Mouse (Mus musculus) neural tube, embryonic 14.5 days (tissue): ENCODE data around the gene Card10. TPM values are rescaled to one million over a fixed set of nuclear protein-coding genes. Genes with fewer than 3 reads are reported as not detected.

Experiments
- ATAC-seq: fragments of 200-750 bp; cut with Nextera tagmentation; 2 replicates; pipeline ENCODE4 v1.8.0; 2017; ENCODE audit warnings: low read depth, mild to moderate bottlenecking, moderate TSS enrichment, moderate library complexity
- H3K27ac ChIP-seq: fragments of 300-500 bp; sonication (generic); 2 replicates; pipeline ENCODE4 v1.5.1; 2014; ENCODE audit warnings: low read depth, mild to moderate bottlenecking, control low read depth, low read length, moderate library complexity, mixed read lengths
- H3K27me3 ChIP-seq: fragments of 300-500 bp; sonication (generic); 2 replicates; pipeline ENCODE4 v1.6.1; 2014; ENCODE audit warnings: low read length; ENCODE audit not compliant: control insufficient read depth, insufficient read depth
- H3K36me3 ChIP-seq: fragments of 300-500 bp; sonication (generic); 2 replicates; pipeline ENCODE4 v1.6.1; 2014; ENCODE audit warnings: low read length, mixed read lengths; ENCODE audit not compliant: control insufficient read depth, insufficient read depth
- H3K4me1 ChIP-seq: fragments of 300-500 bp; sonication (generic); 2 replicates; pipeline ENCODE4 v1.6.1; 2014; ENCODE audit warnings: low read length; ENCODE audit not compliant: control insufficient read depth, insufficient read depth
- H3K4me2 ChIP-seq: fragments of 300-500 bp; sonication (generic); 2 replicates; pipeline ENCODE4 v1.6.1; 2014; ENCODE audit warnings: mild to moderate bottlenecking, low read depth, low read length, control low read depth
- H3K4me3 ChIP-seq: fragments of 300-500 bp; sonication (generic); 2 replicates; pipeline ENCODE4 v1.5.1; 2014; ENCODE audit warnings: low read depth, low read length, control low read depth, mixed read lengths
- H3K9ac ChIP-seq: fragments of 300-500 bp; sonication (generic); replicated peaks from 2 replicates; pipeline ENCODE4 v1.6.1; 2014; ENCODE audit warnings: low read depth, mild to moderate bottlenecking, control low read depth, low read length, mixed read lengths
- H3K9me3 ChIP-seq: fragments of 300-500 bp; sonication (generic); 2 replicates; pipeline ENCODE4 v1.6.1; 2016; ENCODE audit warnings: low read length; ENCODE audit not compliant: control insufficient read depth
- WGBS: fragments of 180-500 bp; shearing (Covaris S2); extraction: QIAGEN DNeasy Blood & Tissue Kit; methylation state at CpG from one replicate; pipeline ENCODE4 v1.1.7; 2014; 5-methylcytosine and 5-hydroxymethylcytosine counted together
- polyA plus RNA-seq: library from polyadenylated mRNA; unstranded; fragments of >200 nt; fragmentation: Nextera tagmentation; extraction: Ambion mirVana; gene quantifications from 2 replicates; pipeline ENCODE4 v1.2.1, GENCODE M21; 2014

Card10 gene
- polyA plus RNA-seq, 1 experiment from 2014 or later, result 1.8 TPM

- Histone ChIP-seq H3K4me3 (no peak overlapping the region), H3K4me2 (no peak overlapping the region), H3K27ac (no peak overlapping the region), H3K9ac (no peak overlapping the region), H3K27me3 (no peaks in the 10 kb centered on the region), H3K4me1 (no peaks in the 10 kb centered on the region), H3K9me3 (no peaks in the 10 kb centered on the region), H3K36me3 (no peaks in the 10 kb centered on the region)
- WGBS, result 47% methylated on average over 6 of the region's 7 CpGs
- ATAC-seq, result no peak
These were observed 76.1 kb downstream of the Card10 start for GRCm38 (mm10) chr15:78726697-78727096.

Other genes with a start within 250 kb of the Card10 start
- gene Rac2, start 230.3 kb downstream of the Card10 start, polyA plus RNA-seq, result 6.9 and 9.0 TPM in 2 replicates
- 2.0 and 3.7 TPM in 2 replicates for gene Cyth4, start 206.0 kb downstream of the Card10 start, polyA plus RNA-seq
- 4.1 and 6.8 TPM in 2 replicates for gene Elfn2, start 84.3 kb downstream of the Card10 start, polyA plus RNA-seq
- 6.9 and 10.2 TPM in 2 replicates for gene Mfng, start 29.6 kb downstream of the Card10 start, polyA plus RNA-seq
- 4.6 and 7.7 TPM in 2 replicates for gene Cdc42ep1, start 39.6 kb upstream of the Card10 start, polyA plus RNA-seq
- not detected in 2 replicates for gene Lgals2, start 52.5 kb upstream of the Card10 start, polyA plus RNA-seq
- 31.7 and 37.1 TPM in 2 replicates for gene Gga1, start 74.1 kb upstream of the Card10 start, polyA plus RNA-seq
- gene Gm49510, start 96.6 kb upstream of the Card10 start, polyA plus RNA-seq, result 0.21 TPM in 1 of 2 replicates, not detected in the other
- 3.4 and 4.1 TPM in 2 replicates for gene Sh3bp1, start 96.7 kb upstream of the Card10 start, polyA plus RNA-seq
- gene Pdxp, start 110.9 kb upstream of the Card10 start, polyA plus RNA-seq, result 74.9 and 84.7 TPM in 2 replicates
- 50.7 and 166 TPM in 2 replicates for gene Lgals1, start 123.7 kb upstream of the Card10 start, polyA plus RNA-seq
- gene Nol12, start 131.9 kb upstream of the Card10 start, polyA plus RNA-seq, result 58.4 and 66.0 TPM in 2 replicates
- gene Triobp, start 144.7 kb upstream of the Card10 start, polyA plus RNA-seq, result 33.9 and 35.4 TPM in 2 replicates
- gene H1f0, start 225.4 kb upstream of the Card10 start, polyA plus RNA-seq, result 45.6 and 126 TPM in 2 replicates
- gene Galr3, start 238.8 kb upstream of the Card10 start, polyA plus RNA-seq, result not detected in 2 replicates